Mouse (Mus musculus) liver, embryonic 14.5 days (tissue): ENCODE data around the gene Rnf149.

Experiments used
- CTCF ChIP-seq: IDR thresholded peaks from 2 replicates; pipeline ENCODE4 v1.5.1; 2016; ENCODE audit warnings: antibody characterized with exemption, low read depth, control low read depth
- EP300 ChIP-seq: IDR thresholded peaks from 2 replicates; pipeline ENCODE4 v1.6.1; 2016; ENCODE audit warnings: antibody characterized with exemption, low read depth

GRCm38 (mm10) chr1:39559009-39559408 is 18.2 kb downstream of the Rnf149 start:
- no peak for TF ChIP-seq CTCF
- no peak for TF ChIP-seq EP300
